Mouse (Mus musculus) 416B (cell line): ENCODE data around the gene Gzmc.
"Not testable (repeated sequence)": the region's sequence is repeated elsewhere in the genome, so short reads cannot be mapped to it uniquely, and the experiment has no call there.

Source experiments
- DNase-seq: peaks from one replicate; pipeline ENCODE4 v3.0.0; 2011; ENCODE audit warnings: low read depth

Gzmc gene

DNA sequence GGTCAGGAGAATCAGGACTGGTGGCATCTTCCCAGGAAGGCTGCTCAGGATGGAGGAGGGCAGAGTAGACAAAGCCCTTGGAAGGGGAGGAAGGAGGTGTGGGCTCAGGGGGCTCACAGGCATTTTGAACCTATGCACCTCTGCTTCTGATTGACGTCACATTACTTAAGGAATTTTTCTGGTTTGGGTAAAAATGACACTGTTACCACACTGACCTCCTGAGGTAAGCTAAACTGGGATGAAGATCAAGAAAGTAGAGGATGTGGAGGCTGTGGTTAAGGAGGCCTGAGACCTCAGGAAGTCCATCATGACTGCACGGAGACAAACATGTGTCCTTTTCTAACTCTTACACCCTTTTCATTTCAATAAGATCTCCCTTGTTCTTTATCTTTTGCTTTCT is at the start of gene Gzmc:
Gzmc (minus strand) TSS at position 101 of the 400 bp plus-strand sequence.
- peak; percentile 80 for DNase-seq

DNA sequence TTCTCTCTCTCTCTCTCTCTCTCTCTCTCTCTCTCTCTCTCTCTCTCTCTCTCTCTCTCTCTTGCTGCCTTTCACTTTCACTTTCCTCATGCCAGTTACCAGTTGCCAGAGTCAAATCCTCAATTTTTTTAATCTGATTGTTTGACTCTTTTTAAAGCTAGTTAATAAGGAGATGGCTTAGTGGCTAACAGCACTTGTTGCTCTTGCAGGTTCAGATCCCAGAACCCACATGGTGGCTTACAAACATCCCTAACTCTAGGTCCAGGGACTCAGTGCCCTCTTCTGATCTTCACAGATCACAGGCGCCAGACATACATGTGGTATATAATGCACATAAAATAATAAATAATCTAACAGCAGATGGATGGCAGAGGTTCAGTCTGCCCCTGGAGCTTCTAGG is 49.4 kb upstream of the Gzmc start:
- DNase-seq = no peak

DNA sequence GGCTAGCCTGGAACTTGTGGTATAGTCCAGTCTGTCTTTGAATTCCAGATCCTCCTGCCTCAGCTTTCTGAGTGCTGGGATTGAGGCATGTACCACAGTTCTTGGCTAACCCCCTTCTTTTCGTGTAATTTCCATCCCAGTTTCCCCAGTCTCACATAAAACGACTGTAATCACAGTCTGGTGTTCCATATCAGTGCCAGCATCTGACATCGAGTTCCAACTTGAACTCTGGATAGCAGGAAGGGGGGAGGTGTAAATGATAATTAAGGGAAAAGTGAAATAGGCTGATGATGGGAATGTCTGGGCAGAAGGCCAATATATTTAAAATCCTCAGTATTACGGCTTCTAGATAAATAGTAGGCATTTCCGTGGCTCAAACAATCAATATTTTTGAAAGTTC is 46.6 kb upstream of the Gzmc start:
- no peak for DNase-seq

DNA sequence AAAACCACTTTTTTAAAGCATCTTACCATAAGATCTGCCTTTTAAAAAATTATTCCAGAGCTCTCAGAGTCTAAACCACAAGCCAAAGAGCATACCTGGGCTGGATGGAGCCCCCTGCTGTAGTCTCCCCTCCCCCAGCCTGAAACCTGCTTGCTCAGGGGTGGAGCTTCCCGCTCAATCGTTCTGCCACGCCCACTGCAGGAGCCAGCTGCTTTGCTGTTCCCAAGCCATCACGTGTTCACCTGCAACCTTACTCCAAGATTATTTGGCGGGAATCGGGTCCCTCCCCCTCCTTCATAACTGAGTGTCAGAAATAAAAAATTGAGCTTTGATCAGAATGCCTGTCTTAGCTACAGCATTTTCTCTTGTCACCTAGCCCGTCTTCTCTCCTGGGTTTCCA is 44.2 kb upstream of the Gzmc start:
- DNase-seq = not testable (repeated sequence)

DNA sequence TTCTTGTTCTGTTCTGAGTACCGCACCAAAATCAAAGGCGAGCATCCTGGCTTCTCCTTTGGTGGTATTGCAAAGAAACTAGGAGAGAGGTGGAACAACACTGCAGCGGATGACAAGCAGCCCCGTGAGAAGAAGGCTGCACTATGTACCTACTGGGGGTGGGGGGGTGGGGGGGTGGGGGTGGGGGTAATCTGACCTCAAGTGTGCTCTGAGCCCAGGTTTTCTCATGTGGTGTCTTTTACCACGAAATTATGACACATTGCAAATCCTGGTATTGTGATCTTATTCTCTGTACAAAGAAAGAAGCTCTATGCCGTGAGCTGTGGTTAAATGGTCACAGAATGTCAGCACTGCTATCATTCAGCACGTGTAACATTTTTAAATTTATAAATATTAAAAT is 41.6 kb upstream of the Gzmc start:
- not testable (repeated sequence) for DNase-seq

DNA sequence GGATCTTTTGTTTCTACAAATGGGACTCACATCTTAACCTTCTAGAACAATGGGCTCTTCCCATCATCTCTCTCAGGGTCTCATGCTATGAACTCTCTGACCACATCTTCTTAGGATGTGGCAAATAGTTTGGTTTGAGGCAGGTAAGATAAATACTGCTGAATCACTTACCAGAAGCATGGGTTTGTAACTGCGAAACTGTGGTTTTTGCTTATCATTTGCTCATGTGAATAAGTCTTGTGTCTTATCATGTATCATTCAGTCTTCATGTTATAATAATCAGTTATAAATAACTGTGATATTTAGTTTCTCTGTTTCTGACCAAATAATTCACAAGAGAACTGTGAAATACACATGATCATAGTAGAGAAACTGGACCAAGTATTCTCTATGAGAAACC is 31.7 kb upstream of the Gzmc start:
- peak; percentile 87 for DNase-seq

DNA sequence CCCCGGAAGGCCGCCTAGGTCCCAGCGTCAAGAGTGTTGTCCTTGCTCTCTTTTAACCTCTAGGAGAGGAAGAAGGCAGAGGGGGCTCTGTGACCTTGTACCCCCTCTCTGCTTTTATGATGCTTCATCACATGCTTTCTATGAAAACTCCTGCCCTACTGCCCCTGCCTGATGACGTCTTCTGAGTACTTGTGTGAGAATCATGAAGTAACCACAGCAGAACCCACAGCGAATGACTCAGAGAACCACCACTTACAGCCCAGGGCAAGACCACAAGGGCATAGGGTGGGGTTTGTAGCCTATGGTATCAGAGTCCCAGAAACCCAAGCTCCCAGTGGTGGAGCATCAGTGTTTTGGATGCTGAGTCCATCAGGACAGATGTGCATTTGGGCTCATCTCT is 27.7 kb upstream of the Gzmc start, which contains the start of gene Gzmb:
Gzmb (minus strand) TSS at position 108 of the 400 bp plus-strand sequence.
- peak; percentile 96 for DNase-seq

DNA sequence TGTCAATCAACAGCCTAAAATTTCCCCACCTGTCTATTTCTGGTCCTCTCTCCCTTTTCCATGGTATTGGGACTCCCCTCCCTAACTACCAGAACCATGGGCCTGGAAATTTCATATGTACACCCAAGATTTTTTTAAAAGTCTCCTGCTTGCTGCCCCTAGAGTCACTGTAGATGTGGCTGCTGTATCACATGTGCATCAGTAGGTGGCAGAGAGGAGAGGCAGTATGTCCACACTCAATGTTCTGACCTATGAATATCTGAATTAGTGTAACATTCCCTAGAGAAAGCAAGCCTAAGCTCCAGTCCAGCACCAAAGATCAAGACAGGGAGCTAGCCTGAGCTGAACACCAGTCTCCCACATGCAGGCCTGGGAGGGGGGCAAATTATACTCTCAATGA is 6.0 kb upstream of the Gzmc start:
- DNase-seq = peak; percentile 73

DNA sequence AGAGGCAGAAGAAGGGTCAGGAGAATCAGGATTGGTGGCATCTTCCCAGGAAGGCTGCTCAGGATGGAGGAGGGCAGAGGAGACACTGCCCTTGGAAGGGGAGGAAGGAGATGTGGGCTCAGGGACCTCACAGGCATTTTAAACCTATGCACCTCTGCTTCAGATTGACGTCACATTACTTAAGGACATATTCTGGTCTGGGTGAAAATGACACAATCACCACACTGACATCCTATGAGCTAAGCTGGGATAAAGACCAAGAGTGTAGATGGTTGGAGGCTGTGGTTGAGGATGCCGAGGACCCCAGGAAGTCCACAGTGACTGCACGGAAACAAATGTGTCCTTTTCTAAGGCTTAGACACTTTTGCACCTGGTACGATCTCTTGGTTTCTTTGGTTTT is 23.1 kb downstream of the Gzmc start, which contains the start of gene Gzmf:
Gzmf (minus strand) TSS at position 101 of the 400 bp plus-strand sequence.
- DNase-seq = peak; percentile 17

DNA sequence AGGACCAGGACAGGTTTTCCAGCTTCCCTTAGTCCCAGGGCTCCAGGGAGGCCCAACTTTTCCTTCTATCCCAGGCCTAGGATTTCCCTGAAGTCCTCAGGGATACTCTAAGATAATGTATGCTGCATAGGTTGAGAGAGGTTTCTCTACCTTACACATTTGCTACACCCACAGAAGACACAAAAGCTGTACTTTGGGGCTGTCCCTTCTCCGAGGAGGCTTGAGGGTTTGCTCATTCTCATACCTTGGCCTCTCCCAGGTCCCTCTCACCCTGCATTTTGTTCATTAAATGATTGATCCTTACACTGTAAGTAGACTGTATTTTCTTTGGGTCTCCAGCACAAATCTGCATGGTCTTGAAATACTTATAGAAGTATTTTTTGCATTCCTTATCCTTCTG is 28.8 kb downstream of the Gzmc start:
- no peak for DNase-seq

DNA sequence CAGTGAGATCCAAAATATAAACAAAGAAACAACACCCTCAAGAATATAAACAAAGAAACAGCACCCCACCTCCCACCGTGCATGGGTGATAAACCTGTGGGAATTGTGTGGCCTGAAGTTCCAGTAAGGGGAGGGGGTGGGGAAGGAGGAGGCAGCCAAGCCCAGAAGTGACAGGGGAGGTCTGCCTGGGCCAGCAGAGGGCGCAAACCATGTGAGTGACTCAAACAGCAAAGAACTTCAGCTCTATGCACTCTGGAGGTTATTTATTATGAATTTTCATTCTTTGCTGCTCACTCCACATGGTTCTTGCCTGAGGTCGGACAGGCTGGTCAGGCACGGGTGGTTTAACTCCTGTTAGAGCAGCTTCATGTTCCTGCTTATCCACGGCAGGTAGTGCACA is 29.4 kb downstream of the Gzmc start:
- peak; percentile 66 for DNase-seq

DNA sequence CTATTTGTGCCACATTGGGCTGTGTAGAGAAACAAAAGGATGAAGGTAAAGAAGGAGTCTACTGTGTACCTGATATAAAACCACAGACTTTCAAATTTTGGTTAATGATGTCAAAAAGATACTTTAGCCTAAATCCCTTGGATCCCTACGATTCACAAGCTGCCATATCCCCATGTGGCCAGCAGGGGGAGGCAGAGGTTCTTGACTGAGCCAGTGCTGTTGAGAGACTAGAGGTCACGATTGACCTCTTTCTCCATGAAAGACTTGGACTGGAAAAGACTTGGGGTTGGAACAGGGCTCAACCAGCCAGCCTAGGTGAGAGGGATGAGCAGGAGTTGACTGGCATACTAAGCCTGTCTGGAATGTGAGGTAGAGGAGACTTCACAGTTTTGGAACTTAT is 30.5 kb downstream of the Gzmc start:
- peak; percentile 78 for DNase-seq

DNA sequence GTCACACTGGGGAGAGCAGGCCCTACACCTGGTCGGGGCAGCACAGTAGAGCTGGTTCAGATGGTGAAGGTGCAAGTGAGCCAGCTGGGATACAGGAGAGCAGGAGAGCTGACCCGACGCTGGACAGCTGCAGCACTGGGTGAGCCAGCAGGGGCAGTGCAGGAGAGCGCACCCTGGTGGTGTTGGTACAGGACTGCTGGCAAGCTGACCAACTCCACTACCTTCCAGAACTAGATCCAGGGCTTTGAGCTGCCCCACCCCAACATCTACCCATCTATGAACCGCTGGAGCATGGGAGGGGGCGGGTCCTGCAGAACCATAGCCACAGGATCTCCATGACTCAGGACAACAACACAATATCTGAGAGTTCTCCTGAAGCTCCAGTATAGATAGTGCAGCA is 47.5 kb downstream of the Gzmc start:
- DNase-seq = peak; percentile 66

DNA sequence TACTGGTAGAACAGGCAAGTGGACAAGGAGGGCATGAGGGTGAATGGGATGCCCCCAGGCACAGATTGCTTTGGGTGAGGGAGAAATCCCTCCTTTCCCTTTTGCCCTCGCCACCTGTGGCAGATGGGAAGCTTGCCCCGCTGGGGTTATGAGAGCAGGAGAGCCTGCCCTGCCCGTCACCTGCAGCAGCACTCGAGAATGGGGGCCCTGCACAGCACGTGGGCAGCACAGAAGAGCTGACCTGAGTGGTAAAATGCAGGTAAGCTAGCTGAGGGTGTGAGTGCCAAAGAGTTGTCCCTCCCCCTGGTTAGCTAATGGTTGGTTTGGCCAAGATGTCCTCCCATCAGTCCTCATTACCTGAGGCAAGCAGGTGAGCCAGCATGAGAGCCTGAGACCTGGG is 47.9 kb downstream of the Gzmc start:
- no peak for DNase-seq
